ENCODE assay signal across 8 mouse cellular contexts in genomic region chr10:83359956-83360355, GRCm38 (mm10). TPM values are rescaled to one million over a fixed set of nuclear protein-coding genes. Genes with fewer than 3 reads are reported as not detected.
DNase-seq lines count a peak whose midpoint lies in the region; ATAC-seq lines count a peak whose summit lies in the region.

D10Wsu102e (plus strand) TSS chr10:83360221.

- peak; percentile 94 for ATAC-seq in inflammation-experienced regulatory T-cells, adult 6 months
- ATAC-seq in megakaryocyte-erythroid progenitor cell, adult 5-6 weeks (replicated peaks; ENCODE audit: low FRiP score, low TSS enrichment, poor library complexity, severe bottlenecking): peak; percentile 94

- peak; percentile 97 to 99 for DNase-seq in adrenal gland, adult (ENCODE audit: inconsistent age in 2 of 2, low spot score in 1 of 2)
- peak; percentile 98 for DNase-seq in embryo, embryonic 10.5 days (ENCODE audit: low spot score)
- peak; percentile 96 for DNase-seq in gastrocnemius, postnatal 14 days
- DNase-seq in left cerebral cortex, postnatal 10 days (ENCODE audit: extremely low spot score in 1 of 2, low spot score in 2 of 2): peak; percentile 97 to 98
- peak; percentile 96 for DNase-seq in right cerebral cortex, postnatal 25 days
- peak; percentile 95 to 97 for DNase-seq in urinary bladder, postnatal 4 days (ENCODE audit: low spot score in 2 of 2)

- intact Hi-C loops in gastrocnemius, postnatal 14 days (cut with DNase I; ENCODE audit: low total_unique reads): no loop called here
- intact Hi-C loops in left cerebral cortex, postnatal 10 days (cut with DNase I): loop anchor here (5.0 to 10.0 kb wide), 2 partner anchors 182 to 455 kb away; partner anchors contain the start of gene Washc4

RNA-seq across cellular contexts. Expression of gene D10Wsu102e, which starts in this region (rescaled TPM):
- total RNA-seq in gastrocnemius, postnatal 14 days (2021): under 1 TPM; 0.64 to 0.70 TPM
- 1 to 10 TPM in 1 of 3 experiments, under 1 TPM in 2; 0.82 to 1.0 (median 0.83) TPM for polyA plus RNA-seq in inflammation-experienced regulatory T-cells, adult 6 months (2017; shearing (Covaris generic))
- 1 to 10 TPM; 2.8 to 3.3 TPM for total RNA-seq in left cerebral cortex, postnatal 10 days (2021)
- total RNA-seq in megakaryocyte-erythroid progenitor cell, adult 5-6 weeks (2014; fragmentation: Nextera tagmentation): 1.7 TPM in 2 replicates
- total RNA-seq in megakaryocyte-erythroid progenitor cell, adult 5-6 weeks (2017): 1.5 and 1.8 TPM in 2 replicates

Comparison
In these comparisons a context has a peak if more than half of its experiments do, and no peak if none do; other contexts are left out.
1. Peak in every context shown above with its lines: DNase-seq and ATAC-seq.
2. Peak in DNase-seq in gastrocnemius, postnatal 14 days; RNA of the gene not detected or under 1 TPM.